Mouse (Mus musculus): ENCODE data around the gene Btbd3. TPM values are rescaled to one million over a fixed set of nuclear protein-coding genes. Genes with fewer than 3 reads are reported as not detected.

The Btbd3 gene
- polyA plus RNA-seq, 1 experiment from 2014 or later, result 21.3 TPM

DNA sequence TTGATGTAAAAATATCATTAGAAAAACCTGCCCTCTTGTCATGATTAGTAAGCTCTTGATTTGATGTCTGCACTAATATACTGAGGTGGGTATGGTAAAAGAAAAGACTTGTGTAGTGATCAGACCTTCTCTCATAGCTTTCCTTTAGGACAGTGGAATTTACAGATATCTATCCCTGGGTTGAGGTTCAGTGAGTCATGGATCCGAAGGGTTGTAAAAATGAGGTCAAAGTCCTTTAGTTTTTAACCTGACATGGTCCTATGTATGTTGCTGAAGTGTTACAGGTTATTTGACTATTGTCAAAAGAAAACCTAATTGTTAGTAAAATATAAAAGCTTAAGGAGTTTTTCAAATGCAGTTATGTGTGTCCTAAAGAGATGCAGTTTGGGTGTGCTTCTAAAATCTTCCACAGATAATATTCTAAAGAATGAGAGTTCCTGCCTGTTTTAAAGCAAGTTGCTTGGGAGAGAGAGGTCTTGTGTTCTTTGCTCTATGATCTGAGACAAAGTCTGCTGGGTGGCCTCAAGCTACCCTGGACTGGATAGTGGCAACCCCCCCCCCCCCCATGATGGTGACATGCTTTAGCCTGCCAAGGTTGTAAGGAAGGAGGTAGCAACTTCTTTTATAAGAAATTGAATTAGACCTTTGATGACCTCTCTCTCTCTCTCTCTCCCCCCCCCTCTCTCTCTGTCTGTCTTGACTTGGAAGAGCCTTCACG lies 234.5 kb downstream of the Btbd3 start:
- ATAC-seq (ENCODE audit: insufficient read depth, low FRiP score, low read depth), result no peak
- Histone ChIP-seq H3K36me3 (no peaks in the 10 kb centered on the region), H3K4me1 (no peaks in the 10 kb centered on the region), H3K4me3 (replicated peaks) (no peak overlapping the region), H3K27ac (no peak overlapping the region), H3K9ac (no peak overlapping the region), H3K4me2 (no peak overlapping the region), H3K27me3 (replicated peaks) (no peaks in the 10 kb centered on the region), H3K9me3 (no peaks in the 10 kb centered on the region)
- WGBS, result 75% methylated on average over 2 of the region's 2 CpGs

DNA sequence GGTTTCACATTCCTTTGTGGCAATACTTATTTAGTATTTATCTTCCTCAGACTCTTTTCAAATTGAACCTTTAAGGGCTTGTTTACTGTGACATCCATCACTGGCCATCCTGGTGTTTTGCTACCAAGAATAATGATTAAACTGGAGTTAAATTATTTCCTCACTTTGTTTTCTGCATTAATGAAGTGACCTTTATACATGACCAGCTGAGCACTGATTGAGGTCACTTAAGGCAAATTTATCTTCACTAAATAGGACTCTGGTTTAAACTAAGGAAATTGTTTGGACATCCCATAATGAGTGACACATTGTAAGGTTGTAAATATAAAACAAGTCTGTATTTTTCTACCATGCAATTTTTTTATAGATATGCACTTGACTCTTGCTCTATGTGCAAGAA lies 235.8 kb downstream of the Btbd3 start:
- no peaks in the 10 kb centered on the region for H3K36me3 ChIP-seq
- ATAC-seq (ENCODE audit: insufficient read depth, low FRiP score, low read depth), result no peak
- no peak overlapping the region for H3K4me2 ChIP-seq
- H3K27ac ChIP-seq, result no peak overlapping the region
- H3K9me3 ChIP-seq, result no peaks in the 10 kb centered on the region
- no peak overlapping the region for H3K9ac ChIP-seq
- H3K27me3 ChIP-seq (replicated peaks), result no peaks in the 10 kb centered on the region
- H3K4me1 ChIP-seq, result no peaks in the 10 kb centered on the region
- H3K4me3 ChIP-seq (replicated peaks), result no peak overlapping the region

DNA sequence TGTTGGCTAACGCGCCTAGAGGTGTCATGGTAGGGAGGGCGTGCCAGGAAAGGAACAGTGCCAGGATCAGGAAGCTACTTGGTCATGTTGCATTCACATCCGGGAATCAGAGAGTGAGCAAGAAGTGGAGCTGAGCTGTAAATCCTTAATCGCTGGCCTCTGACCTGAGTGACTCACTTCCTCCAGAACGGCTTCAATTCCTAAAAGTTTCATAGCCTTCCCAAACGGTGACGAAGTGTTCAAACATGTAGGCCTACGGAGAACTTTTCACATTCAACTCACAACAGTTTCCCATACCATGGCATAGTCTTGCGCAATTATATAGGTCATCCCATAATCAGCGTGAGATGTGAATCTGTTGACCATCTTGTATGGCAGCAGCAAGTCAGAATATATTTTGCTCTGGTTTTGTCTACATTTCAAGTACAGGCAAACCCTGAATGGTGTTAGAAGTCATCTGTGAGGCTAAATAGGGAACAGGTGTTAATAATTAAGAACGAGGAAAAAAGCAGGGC lies 247.6 kb downstream of the Btbd3 start:
- ATAC-seq (ENCODE audit: insufficient read depth, low FRiP score, low read depth), result no peak
- no peaks in the 10 kb centered on the region for H3K36me3 ChIP-seq
- no peaks in the 10 kb centered on the region for H3K4me1 ChIP-seq
- H3K4me3 ChIP-seq (replicated peaks), result no peak overlapping the region
- 83% methylated on average over 12 of the region's 12 CpGs for WGBS
- no peaks in the 10 kb centered on the region for H3K9me3 ChIP-seq
- no peak overlapping the region for H3K9ac ChIP-seq
- H3K27me3 ChIP-seq (replicated peaks), result no peaks in the 10 kb centered on the region
- no peak overlapping the region for H3K4me2 ChIP-seq
- no peak overlapping the region for H3K27ac ChIP-seq

DNA sequence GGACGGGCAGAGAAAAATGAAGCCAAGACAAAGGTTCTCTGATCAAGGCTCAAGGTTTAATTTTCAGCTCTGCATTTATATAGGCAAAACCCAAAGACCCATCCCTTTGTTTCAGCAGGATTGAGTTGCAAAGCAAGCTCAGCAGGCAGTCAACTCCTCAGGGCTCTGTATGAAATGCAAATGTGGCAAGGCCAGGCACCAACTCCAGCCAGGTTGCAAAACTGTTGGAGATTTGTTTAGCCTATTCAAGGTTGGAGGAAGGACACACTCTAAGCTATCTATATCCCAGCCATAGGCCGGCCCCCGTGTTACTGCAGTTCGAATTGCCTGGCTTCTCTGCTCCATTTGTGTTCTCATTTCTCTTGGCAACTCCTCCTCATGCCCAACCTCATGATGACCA lies 259.2 kb downstream of the Btbd3 start:
- Histone ChIP-seq H3K9me3 (no peaks in the 10 kb centered on the region), H3K4me1 (no peaks in the 10 kb centered on the region), H3K9ac (no peak overlapping the region), H3K27ac (no peak overlapping the region), H3K4me2 (no peak overlapping the region), H3K27me3 (replicated peaks) (no peaks in the 10 kb centered on the region), H3K36me3 (no peaks in the 10 kb centered on the region), H3K4me3 (replicated peaks) (no peak overlapping the region)
- WGBS, result 52% methylated on average over 4 of the region's 4 CpGs
- ATAC-seq (ENCODE audit: insufficient read depth, low FRiP score, low read depth), result no peak

DNA sequence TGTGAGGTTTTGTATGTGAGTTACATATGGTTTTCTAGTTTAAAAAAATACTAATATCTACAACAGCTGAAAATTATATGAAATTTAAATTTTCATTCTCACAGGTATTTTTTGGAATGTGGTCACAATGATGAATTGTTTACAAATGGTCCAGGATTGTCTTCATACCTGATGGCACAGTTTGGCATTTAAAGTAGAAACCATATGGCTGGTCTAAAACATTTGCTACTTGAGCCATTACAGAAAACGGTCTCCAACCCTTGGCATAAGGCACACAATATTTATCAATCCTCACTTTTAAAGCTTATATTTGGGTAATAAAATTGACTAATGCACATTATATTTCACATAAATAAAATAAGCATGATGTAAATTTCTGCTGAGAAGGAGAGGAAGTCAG lies 272.1 kb downstream of the Btbd3 start:
- Histone ChIP-seq H3K4me2 (no peak overlapping the region), H3K27ac (no peak overlapping the region), H3K27me3 (replicated peaks) (no peaks in the 10 kb centered on the region), H3K4me3 (replicated peaks) (no peak overlapping the region), H3K9ac (no peak overlapping the region), H3K9me3 (no peaks in the 10 kb centered on the region), H3K4me1 (no peaks in the 10 kb centered on the region), H3K36me3 (no peaks in the 10 kb centered on the region)
- WGBS, result 53% methylated on average over 1 of the region's 1 CpGs
- ATAC-seq (ENCODE audit: insufficient read depth, low FRiP score, low read depth), result no peak

DNA sequence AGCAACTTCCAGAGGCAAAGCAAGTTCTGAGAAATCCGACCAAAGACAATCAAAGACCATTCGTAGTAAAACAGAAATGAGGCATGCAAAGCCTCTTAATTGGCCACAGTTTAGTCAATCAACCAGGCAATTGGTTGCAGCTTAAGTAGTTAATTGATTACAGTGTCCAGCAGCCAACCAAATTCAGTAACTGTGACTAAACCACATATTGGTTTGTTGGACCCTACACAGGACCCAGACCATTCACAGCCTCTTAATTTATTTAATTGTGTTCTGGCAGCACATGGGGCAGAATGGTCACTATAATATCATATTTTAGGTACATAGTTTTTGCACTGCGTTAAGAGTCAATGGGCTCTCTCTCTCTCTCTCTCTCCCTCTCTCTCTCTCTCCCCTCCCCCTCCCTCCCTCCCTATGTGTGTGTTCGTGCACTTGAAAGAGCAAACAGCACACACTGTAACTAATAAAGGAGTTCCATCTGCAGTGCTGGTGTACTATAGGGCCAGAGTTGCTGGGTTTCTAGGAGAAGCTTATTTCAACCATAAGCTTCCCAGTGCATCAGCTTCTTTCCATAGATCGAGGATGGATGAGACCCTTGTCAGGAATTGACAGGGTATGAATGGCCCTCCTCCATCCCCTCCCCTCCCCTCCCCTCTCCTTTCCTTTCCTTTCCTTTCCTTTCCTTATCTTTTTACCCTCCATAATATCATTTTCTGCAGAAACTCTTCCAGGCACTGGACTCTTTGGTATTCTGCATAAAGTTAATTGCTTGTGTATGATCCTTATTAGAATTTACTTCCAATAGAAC lies 275.0 kb downstream of the Btbd3 start:
- Histone ChIP-seq H3K9me3 (no peaks in the 10 kb centered on the region), H3K9ac (no peak overlapping the region), H3K36me3 (no peaks in the 10 kb centered on the region), H3K4me3 (replicated peaks) (no peak overlapping the region), H3K27ac (no peak overlapping the region), H3K4me1 (no peaks in the 10 kb centered on the region), H3K4me2 (no peak overlapping the region), H3K27me3 (replicated peaks) (no peaks in the 10 kb centered on the region)
- 71% methylated on average over 5 of the region's 5 CpGs for WGBS
- no peak for ATAC-seq (ENCODE audit: insufficient read depth, low FRiP score, low read depth)

DNA sequence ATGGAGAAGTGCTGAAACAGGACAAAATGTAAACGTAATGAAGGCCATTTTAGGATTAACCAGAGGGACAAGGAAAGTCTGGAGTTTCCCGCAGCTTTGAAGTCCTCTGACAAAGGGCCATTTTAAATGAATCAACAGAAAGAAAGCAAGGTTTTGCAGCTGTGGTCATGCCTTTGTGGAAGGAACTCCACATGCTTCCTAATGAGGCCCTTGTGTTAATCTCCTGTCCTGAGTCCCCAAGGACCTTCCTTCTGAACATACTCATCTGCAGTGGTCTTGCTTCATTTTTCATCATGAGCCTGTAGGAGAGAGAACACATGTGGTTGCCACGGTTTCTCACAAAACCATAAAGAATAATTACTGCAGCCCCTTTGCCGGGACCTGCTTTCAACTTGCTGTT lies 275.6 kb downstream of the Btbd3 start:
- ATAC-seq (ENCODE audit: insufficient read depth, low FRiP score, low read depth), result no peak
- Histone ChIP-seq H3K27ac (no peak overlapping the region), H3K4me3 (replicated peaks) (no peak overlapping the region), H3K9me3 (no peaks in the 10 kb centered on the region), H3K9ac (no peak overlapping the region), H3K36me3 (no peaks in the 10 kb centered on the region), H3K27me3 (replicated peaks) (no peaks in the 10 kb centered on the region), H3K4me2 (no peak overlapping the region), H3K4me1 (no peaks in the 10 kb centered on the region)
- WGBS, result 59% methylated on average over 4 of the region's 4 CpGs

DNA sequence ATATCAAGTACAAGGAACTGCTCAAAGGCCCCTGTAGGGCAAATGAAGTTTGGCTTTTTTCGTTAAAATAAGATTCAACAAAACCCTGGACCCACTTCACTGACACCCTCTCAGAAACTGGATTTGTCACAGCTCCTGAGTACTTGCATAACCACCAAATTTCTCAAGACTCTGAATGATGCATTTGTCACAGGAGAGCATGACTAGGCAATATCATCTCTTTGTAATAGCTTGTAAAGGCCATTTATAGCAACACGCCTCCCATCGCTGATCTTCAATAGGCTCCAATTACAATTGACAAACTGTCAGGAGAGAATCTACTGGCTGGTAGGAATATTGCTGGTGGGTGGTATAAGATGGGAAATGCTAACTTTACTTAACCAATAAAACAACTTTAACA lies 283.3 kb downstream of the Btbd3 start:
- no peaks in the 10 kb centered on the region for H3K9me3 ChIP-seq
- no peaks in the 10 kb centered on the region for H3K36me3 ChIP-seq
- no peaks in the 10 kb centered on the region for H3K27me3 ChIP-seq (replicated peaks)
- H3K4me2 ChIP-seq, result no peak overlapping the region
- no peak for ATAC-seq (ENCODE audit: insufficient read depth, low FRiP score, low read depth)
- no peaks in the 10 kb centered on the region for H3K4me1 ChIP-seq
- no peak overlapping the region for H3K4me3 ChIP-seq (replicated peaks)
- H3K9ac ChIP-seq, result no peak overlapping the region
- WGBS, result 90% methylated on average over 3 of the region's 3 CpGs
- H3K27ac ChIP-seq, result no peak overlapping the region

DNA sequence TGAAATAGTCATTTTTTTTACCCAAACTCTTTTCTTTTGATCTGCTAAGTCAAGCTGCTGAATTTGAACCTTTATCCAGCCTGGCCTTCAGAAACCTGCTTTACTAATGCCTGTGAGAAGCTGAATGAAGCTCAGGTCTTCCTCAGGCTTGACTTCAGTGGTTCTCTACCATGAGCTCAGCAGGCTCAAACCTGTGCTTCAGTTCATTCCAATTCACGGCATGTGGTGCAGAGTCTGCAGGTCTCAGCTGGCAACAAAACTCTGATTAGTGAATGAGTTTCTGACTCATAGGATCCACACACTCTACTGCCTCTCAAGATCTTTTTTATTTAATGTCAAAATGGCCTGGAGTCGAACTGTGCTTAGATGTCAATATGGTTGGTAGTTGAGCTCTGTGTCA lies 292.6 kb downstream of the Btbd3 start:
- H3K4me2 ChIP-seq, result no peak overlapping the region
- WGBS, result 74% methylated on average over 2 of the region's 2 CpGs

DNA sequence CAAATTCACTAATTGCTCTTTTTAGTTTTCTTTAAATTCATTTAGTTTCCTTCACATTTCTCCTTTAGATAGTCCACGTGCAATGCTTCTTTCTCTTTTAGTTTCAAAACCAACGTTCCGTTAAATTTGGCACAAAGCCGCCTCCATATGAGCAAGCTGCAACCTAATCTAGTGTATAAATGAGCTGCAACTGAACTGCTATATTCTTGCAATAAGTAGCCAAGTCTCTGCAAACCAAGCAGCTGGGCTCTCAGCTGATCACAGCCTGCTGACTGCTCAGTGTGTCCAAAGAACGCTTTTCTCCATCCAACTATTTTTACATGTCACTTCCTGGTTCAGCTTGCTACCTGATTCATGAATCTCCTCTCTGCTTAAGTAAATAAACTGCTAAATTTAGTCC lies 295.2 kb downstream of the Btbd3 start:
- ATAC-seq (ENCODE audit: insufficient read depth, low FRiP score, low read depth), result no peak
- Histone ChIP-seq H3K9me3 (no peaks in the 10 kb centered on the region), H3K4me3 (replicated peaks) (no peak overlapping the region), H3K27me3 (replicated peaks) (no peaks in the 10 kb centered on the region), H3K36me3 (no peaks in the 10 kb centered on the region), H3K9ac (no peak overlapping the region), H3K4me2 (no peak overlapping the region), H3K27ac (no peak overlapping the region), H3K4me1 (no peaks in the 10 kb centered on the region)
- WGBS, result 56% methylated on average over 5 of the region's 5 CpGs

More for the DNA sequence above, 292.6 kb downstream of the Btbd3 start:
- H3K36me3 ChIP-seq, result no peaks in the 10 kb centered on the region
- no peaks in the 10 kb centered on the region for H3K4me1 ChIP-seq
- no peak overlapping the region for H3K9ac ChIP-seq
- no peaks in the 10 kb centered on the region for H3K9me3 ChIP-seq
- H3K27me3 ChIP-seq (replicated peaks), result no peaks in the 10 kb centered on the region
- H3K27ac ChIP-seq, result no peak overlapping the region
- H3K4me3 ChIP-seq (replicated peaks), result no peak overlapping the region
- ATAC-seq (ENCODE audit: insufficient read depth, low FRiP score, low read depth), result no peak

DNA sequence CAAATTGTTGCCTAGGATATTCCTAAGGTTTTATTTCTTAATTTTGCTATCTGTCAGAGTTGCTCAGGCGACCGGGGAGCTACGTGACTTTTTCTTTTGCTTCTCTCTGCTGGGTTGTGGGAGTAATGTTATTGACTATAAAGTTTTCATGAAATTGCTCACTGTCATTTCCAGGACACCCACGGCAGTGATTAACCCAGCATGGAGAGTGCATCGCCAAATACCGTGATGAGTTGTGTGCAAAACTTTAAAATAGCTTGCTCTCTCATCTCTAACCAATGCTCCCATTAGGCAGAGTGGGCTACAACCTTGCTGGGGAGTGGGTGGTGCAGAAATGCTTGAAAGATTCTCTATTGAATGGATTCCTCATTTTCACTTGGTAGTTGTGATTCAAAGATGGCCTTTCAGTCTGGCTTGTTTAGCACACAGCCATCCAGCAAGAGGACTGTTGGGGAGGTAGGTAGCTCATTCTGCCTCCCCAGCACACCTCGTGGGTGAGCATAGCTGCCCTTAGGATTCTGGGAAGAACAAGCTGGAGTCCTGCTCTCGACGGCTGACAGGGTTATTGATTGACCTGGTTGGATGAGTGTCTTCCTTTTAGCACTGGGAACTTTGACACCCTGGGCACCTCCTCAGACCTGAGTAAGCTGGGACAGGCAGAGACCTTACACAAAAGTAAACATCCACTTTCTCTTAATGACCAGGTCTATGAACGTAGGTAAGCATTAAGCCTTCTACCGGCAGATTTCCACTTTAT lies 298.9 kb downstream of the Btbd3 start:
- H3K9me3 ChIP-seq, result no peaks in the 10 kb centered on the region
- H3K9ac ChIP-seq, result no peak overlapping the region
- no peak for ATAC-seq (ENCODE audit: insufficient read depth, low FRiP score, low read depth)
- no peak overlapping the region for H3K4me3 ChIP-seq (replicated peaks)
- H3K4me2 ChIP-seq, result no peak overlapping the region
- H3K27ac ChIP-seq, result no peak overlapping the region
- WGBS, result 66% methylated on average over 11 of the region's 11 CpGs
- H3K4me1 ChIP-seq, result no peaks in the 10 kb centered on the region
- H3K36me3 ChIP-seq, result no peaks in the 10 kb centered on the region
- H3K27me3 ChIP-seq (replicated peaks), result no peaks in the 10 kb centered on the region

DNA sequence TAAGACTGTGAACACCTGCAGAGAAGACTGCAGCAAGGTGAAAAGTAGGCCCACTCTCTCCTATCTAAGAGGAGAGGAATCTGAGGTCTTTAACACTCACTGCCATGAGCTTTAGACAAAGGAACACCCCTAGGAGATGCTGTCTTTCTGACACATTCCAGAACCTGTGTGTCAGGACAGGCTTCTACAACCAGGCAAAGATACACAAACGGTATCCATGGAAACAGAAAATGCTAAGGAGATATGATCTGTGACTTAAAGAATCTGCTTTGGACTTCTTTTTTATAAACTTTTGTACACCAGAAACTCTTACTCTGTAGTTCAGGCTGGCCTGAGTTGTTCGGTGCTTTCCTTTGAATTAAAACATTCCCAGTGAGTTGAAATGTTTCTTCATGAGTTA lies 329.6 kb downstream of the Btbd3 start:
- no peak for ATAC-seq (ENCODE audit: insufficient read depth, low FRiP score, low read depth)
- no peaks in the 10 kb centered on the region for H3K36me3 ChIP-seq
- H3K27ac ChIP-seq, result no peak overlapping the region
- no peak overlapping the region for H3K4me3 ChIP-seq (replicated peaks)
- H3K4me1 ChIP-seq, result no peaks in the 10 kb centered on the region
- no peak overlapping the region for H3K4me2 ChIP-seq
- H3K9me3 ChIP-seq, result no peaks in the 10 kb centered on the region
- 70% methylated on average over 2 of the region's 2 CpGs for WGBS
- no peak overlapping the region for H3K9ac ChIP-seq
- no peaks in the 10 kb centered on the region for H3K27me3 ChIP-seq (replicated peaks)

Measured in stomach, embryonic 15.5 days (tissue).